Mouse (Mus musculus) gastrocnemius, adult 2 months (tissue): ENCODE data around the gene Olfr56. TPM values are rescaled to one million over a fixed set of nuclear protein-coding genes. Genes with fewer than 3 reads are reported as not detected.
A peak's percentile ranks its signal among the peaks of the same experiment; 100 is the strongest.

Source experiments
- DNase-seq: peaks from one replicate; pipeline ENCODE4 v3.0.0; 2022
- H3K27ac ChIP-seq: fragments of 200-600 bp; 2 replicates; pipeline ENCODE4 v1.8.1; 2022; ENCODE audit warnings: mild to moderate bottlenecking
- H3K4me3 ChIP-seq: fragments of 200-600 bp; 2 replicates; pipeline ENCODE4 v1.8.1; 2022; ENCODE audit warnings: mild to moderate bottlenecking, moderate library complexity
- CTCF ChIP-seq: fragments of 200-600 bp; IDR thresholded peaks from 2 replicates; pipeline ENCODE4 v1.8.1; 2022; ENCODE audit warnings: antibody characterized with exemption, mild to moderate bottlenecking, moderate library complexity
- intact Hi-C: fragments of 180-260 bp; cut with DNase I; formaldehyde crosslinking; loops from one replicate; pipeline ENCODE4 v1.15.1; 2025
- total RNA-seq, 2 experiments: library from RNA; stranded (reverse); gene quantifications; 2 replicates each; pipeline ENCODE4 v1.2.3; 2021

Gene Olfr56
- total RNA-seq, 2 experiments from 2014 or later = not detected

DNA sequence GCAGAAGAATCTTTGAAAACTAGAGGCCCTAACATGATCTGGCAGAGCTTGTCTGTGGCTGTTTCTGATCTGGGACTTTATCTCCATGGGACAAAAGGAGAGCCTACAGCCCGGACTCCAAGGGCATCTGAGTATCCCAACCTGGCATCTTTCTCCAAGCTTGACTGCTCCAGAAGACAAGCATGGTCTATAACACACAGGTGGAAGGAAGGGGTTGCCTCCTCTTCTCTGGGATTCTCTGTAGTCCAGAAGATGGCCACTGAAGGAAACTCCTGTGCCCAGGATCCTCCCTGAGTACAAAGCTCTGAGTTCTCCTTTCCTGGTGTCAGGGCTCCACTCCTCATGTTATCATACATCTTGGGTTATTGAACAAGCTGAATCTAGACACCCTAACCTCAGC, 101.9 kb downstream of the Olfr56 start:
- 0 out of 2 replicates have a peak overlapping the region, but pooled peaks have one; percentile 9 for H3K27ac ChIP-seq
- DNase-seq = no peak

GRCm38 (mm10) chr11:49081356-49081755, 102.7 kb downstream of the Olfr56 start:
- Histone ChIP-seq H3K4me3 (peak overlapping the region; percentile 21), H3K27ac (peak overlapping the region; percentile 75)
- no peak for TF ChIP-seq CTCF
- intact Hi-C loops = loop anchor here (10.0 kb wide), 1 partner anchor 87 kb away; the partner anchor contains the start of genes Gm12185 and Tgtp1
- no peak for DNase-seq

More for the DNA sequence above, 101.9 kb downstream of the Olfr56 start:
- H3K4me3 ChIP-seq = no peak overlapping the region
- intact Hi-C loops = loop anchor here (10.0 kb wide), 1 partner anchor 86 kb away; the partner anchor contains the start of genes Gm12185 and Tgtp1
- TF ChIP-seq CTCF = no peak

GRCm38 (mm10) chr11:49081886-49082285, 103.2 kb downstream of the Olfr56 start:
- H3K4me3 ChIP-seq = peak overlapping the region; percentile 21; the same call in 1 of the 2 replicates
- H3K27ac ChIP-seq = peak overlapping the region; percentile 75
- no peak for DNase-seq
- intact Hi-C loops = loop anchor here (10.0 kb wide), 1 partner anchor 87 kb away; the partner anchor contains the start of genes Gm12185 and Tgtp1
- no peak for TF ChIP-seq CTCF

- DNase-seq = no peak
- Histone ChIP-seq H3K4me3 (no peak overlapping the region), H3K27ac (no peak overlapping the region)
- no peak for TF ChIP-seq CTCF
- intact Hi-C loops = loop anchor here (10.0 kb wide), 1 partner anchor 88 kb away; the partner anchor contains the start of genes Gm12185 and Tgtp1
Observed at GRCm38 (mm10) chr11:49083146-49083545, 104.5 kb downstream of the Olfr56 start.

DNA sequence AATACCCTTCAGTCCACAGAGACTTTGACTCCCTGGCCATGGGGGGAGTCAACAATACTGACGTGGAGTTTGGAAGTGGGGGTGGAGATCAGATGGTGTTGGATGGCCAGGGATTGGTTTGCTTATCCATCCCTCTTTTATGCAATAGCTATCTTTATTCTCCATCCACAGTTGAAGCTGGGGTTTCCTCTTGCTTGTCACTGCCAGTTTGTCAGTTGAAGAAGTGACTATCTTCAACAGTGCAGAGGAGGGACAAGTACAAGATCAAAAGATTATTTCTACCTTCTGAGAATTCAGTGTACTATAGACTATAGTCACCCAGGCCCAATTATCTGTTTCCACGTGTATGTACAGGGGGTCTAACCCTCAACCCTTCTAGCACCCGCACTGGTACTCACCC, 105.1 kb downstream of the Olfr56 start:
- H3K4me3 ChIP-seq = no peak overlapping the region
- no peak for TF ChIP-seq CTCF
- intact Hi-C loops = loop anchor here (10.0 kb wide), 1 partner anchor 89 kb away; the partner anchor contains the start of genes Gm12185 and Tgtp1
- H3K27ac ChIP-seq = no peak overlapping the region
- DNase-seq = no peak

GRCm38 (mm10) chr11:49084385-49084784, 105.7 kb downstream of the Olfr56 start:
- intact Hi-C loops = loop anchor here (10.0 kb wide), 1 partner anchor 90 kb away; the partner anchor contains the start of genes Gm12185 and Tgtp1
- H3K27ac ChIP-seq = peak overlapping the region; percentile 2; the same call in 1 of the 2 replicates
- H3K4me3 ChIP-seq = no peak overlapping the region
- no peak for TF ChIP-seq CTCF
- no peak for DNase-seq

- Histone ChIP-seq H3K27ac (peak overlapping the region; percentile 2; the same call in 1 of the 2 replicates), H3K4me3 (no peak overlapping the region)
- TF ChIP-seq CTCF = peak; percentile 36; the same call in 1 of the 2 replicates
- intact Hi-C loops = loop anchor here (10.0 kb wide), 1 partner anchor 90 kb away; the partner anchor contains the start of genes Gm12185 and Tgtp1
- DNase-seq = no peak
Observed at GRCm38 (mm10) chr11:49084875-49085274, 106.2 kb downstream of the Olfr56 start.

DNA sequence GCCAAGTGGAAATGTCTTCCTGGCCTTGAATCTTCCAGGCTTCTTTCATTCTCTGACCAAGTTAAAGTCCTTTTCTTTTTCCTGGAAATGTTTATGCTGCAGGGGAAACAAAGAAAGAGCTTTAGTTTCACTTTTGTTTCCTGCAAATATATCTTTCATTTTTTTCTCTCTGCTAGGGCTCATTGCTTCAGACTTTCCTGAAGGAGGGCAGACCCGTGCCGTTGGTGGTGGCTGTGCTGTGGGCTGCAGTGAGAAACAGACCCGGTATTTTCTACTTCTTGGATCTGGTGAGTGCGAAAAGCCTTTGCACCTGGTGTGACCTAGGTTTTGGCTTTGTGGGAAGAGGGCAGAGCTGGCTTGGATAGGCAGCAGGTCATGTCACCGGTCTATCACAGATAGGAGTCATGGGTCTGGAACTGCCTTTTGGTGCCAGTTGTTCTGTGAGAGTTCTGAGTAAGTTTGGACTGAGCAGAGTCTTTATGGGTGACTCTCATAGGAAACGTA, 108.2 kb downstream of the Olfr56 start:
- no peak for DNase-seq
- TF ChIP-seq CTCF = no peak
- intact Hi-C loops = loop anchor here (10.0 kb wide), 1 partner anchor 92 kb away; the partner anchor contains the start of genes Gm12185 and Tgtp1
- peak overlapping the region; percentile 67 for H3K4me3 ChIP-seq
- H3K27ac ChIP-seq = peak overlapping the region; percentile 77

- TF ChIP-seq CTCF = no peak
- Histone ChIP-seq H3K27ac (peak overlapping the region; percentile 28), H3K4me3 (peak overlapping the region; percentile 47)
- peak; percentile 42 for DNase-seq
- intact Hi-C loops = loop anchor here (10.0 kb wide), 1 partner anchor 93 kb away; the partner anchor contains the start of genes Gm12185 and Tgtp1
Observed at GRCm38 (mm10) chr11:49087830-49088616, 109.3 kb downstream of the Olfr56 start.

DNA sequence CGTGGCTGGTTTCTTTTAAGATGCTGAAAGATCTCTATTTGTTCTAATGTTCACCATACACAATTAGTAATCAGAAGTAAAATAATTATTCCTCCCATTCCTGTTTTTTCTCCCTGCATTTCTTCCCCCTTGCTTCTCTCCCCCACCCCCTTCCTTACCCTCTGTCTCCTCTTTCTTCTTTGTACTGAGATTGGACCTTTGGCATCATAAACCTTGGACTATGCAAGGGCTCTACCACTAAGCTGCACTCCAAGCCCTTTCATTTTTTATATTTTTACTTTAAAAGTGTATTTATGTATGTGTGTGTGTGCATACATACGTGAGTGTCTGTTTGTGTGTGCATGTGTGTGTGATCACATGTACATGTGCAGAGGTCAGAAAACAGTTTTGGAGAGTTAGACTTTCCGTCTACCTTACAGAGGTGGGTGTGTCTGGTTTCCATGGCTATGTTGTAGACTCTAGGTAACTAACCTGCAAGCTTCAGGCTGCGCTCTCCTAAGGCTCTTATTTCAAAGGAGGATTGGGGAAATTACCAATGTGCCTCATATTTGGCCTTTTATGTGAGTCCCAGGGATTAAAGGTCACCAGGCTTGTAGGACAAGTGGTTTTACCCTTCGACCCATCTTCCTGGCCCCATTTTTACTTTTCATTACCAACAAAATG, 110.4 kb downstream of the Olfr56 start:
- DNase-seq = no peak
- Histone ChIP-seq H3K4me3 (peak overlapping the region; percentile 47; the same call in 1 of the 2 replicates), H3K27ac (no peak overlapping the region)
- TF ChIP-seq CTCF = no peak
- intact Hi-C loops = loop anchor here (10.0 kb wide), 1 partner anchor 94 kb away; the partner anchor contains the start of genes Gm12185 and Tgtp1

DNA sequence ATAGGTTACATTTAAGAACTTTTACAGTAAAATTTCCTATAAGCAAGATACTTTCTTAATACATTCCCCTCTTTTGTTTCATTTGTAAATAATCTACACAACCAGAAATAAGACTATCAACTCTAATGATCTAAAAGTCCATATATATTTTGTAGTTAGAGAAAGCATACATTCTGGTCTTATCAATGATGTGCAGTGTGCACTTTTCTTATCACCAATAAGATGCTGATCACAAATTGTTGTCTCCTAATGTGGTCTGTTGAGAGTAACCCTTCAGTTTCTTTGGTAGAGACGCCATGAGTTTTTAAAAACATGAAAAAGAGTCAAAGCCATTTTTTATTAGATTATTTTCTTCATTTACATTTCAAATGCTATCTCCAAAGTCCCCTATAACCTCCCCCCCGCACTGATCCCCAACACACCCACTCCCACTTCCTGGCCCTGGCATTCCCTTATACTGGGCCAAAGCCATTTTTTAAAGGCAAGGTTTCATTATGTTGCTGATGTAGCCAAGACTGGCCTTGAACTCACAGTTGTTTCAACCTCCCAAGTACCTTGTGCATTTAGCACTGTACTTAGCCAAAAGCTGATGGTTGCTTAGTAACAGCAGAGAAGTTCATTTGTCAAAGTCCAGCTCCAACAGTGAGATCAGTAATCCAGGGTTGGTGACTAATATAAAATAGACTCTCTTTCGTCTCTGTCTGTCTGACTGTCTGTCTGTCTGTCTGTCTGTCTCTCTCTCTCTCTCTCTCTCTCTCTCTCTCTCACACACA, 111.2 kb downstream of the Olfr56 start:
- no peak overlapping the region for H3K4me3 ChIP-seq
- TF ChIP-seq CTCF = no peak
- DNase-seq = no peak
- H3K27ac ChIP-seq = no peak overlapping the region
- intact Hi-C loops = loop anchor here (10.0 kb wide), 1 partner anchor 95 kb away; the partner anchor contains the start of genes Gm12185 and Tgtp1

GRCm38 (mm10) chr11:49090551-49090950, 111.9 kb downstream of the Olfr56 start:
- no peak overlapping the region for H3K27ac ChIP-seq
- H3K4me3 ChIP-seq = no peak overlapping the region
- no peak for DNase-seq
- intact Hi-C loops = no loop called here
- no peak for TF ChIP-seq CTCF
